Mouse (Mus musculus) embryonic facial prominence, embryonic 10.5 days (tissue): ENCODE data around the gene Sf3b6. TPM values are rescaled to one million over a fixed set of nuclear protein-coding genes. Genes with fewer than 3 reads are reported as not detected.
A peak's percentile ranks its signal among the peaks of the same experiment; 100 is the strongest.

ENCODE experiments used
- DNase-seq: peaks from one replicate; pipeline ENCODE4 v3.0.0-alpha.2; 2017; ENCODE audit warnings: low spot score
- H3K27ac ChIP-seq: fragments of 300-500 bp; sonication (generic); replicated peaks from 2 replicates; pipeline ENCODE4 v1.5.1; 2016; ENCODE audit warnings: mild to moderate bottlenecking
- H3K27me3 ChIP-seq: fragments of 300-500 bp; sonication (generic); replicated peaks from 2 replicates; pipeline ENCODE4 v1.6.1; 2016; ENCODE audit warnings: low read depth, mild to moderate bottlenecking; ENCODE audit not compliant: poor library complexity, severe bottlenecking
- H3K36me3 ChIP-seq: fragments of 300-500 bp; sonication (generic); replicated peaks from 2 replicates; pipeline ENCODE4 v1.6.1; 2016; ENCODE audit warnings: mild to moderate bottlenecking, moderate library complexity
- H3K4me1 ChIP-seq: fragments of 300-500 bp; sonication (generic); 2 replicates; pipeline ENCODE4 v1.6.1; 2016
- H3K4me3 ChIP-seq: fragments of 300-500 bp; sonication (generic); 2 replicates; pipeline ENCODE4 v1.5.1; 2016; ENCODE audit warnings: mild to moderate bottlenecking, moderate library complexity
- H3K9me3 ChIP-seq: fragments of 300-500 bp; sonication (generic); 2 replicates; pipeline ENCODE4 v1.6.1; 2016; ENCODE audit warnings: mild to moderate bottlenecking
- WGBS: fragments of 180-500 bp; shearing (Covaris S2); methylation state at CpG from one replicate; pipeline ENCODE4 v1.1.7; 2016; 5-methylcytosine and 5-hydroxymethylcytosine counted together
- polyA plus RNA-seq: library from polyadenylated mRNA; unstranded; fragments of >200 nt; fragmentation: Nextera tagmentation; extraction: Ambion mirVana; gene quantifications from 2 replicates; pipeline ENCODE4 v1.2.1, GENCODE M21; 2016

The Sf3b6 gene
- polyA plus RNA-seq, 1 experiment from 2014 or later, result 299 TPM

DNA sequence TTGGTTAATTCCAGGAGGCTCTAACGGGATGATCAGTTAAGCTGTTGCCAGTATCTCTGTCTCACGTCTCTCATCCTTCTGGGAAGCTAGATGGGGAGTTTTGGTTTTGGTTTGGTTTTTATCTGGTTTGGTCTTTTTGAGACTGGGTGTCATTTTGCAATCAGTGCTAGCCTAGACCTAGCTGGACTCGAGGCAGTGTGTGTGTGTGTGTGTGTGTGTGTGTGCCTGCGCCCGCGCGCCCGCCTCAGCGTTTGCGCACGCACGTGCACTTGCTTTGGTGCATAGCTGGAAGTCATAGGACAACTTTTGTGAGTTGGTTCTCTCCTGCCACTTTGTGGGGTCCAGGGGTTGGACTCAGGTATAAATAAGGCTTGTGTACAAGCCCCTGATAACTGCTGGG is 26.4 kb downstream of the Sf3b6 start:
- DNase-seq, result peak; percentile 70
- H3K27ac ChIP-seq, result peak overlapping the region; percentile 82; the same call in 1 of the 2 replicates
- under 1% methylated on average over 12 of the region's 12 CpGs for WGBS
- H3K4me3 ChIP-seq, result peak overlapping the region; percentile 79
- H3K27me3 ChIP-seq, result peaks cover 31% of the 10 kb centered on the region
- peaks cover 29% of the 10 kb centered on the region for H3K4me1 ChIP-seq
- H3K9me3 ChIP-seq, result no peaks in the 10 kb centered on the region
- H3K36me3 ChIP-seq, result peaks cover 10% of the 10 kb centered on the region; the same call in 1 of the 2 replicates

DNA sequence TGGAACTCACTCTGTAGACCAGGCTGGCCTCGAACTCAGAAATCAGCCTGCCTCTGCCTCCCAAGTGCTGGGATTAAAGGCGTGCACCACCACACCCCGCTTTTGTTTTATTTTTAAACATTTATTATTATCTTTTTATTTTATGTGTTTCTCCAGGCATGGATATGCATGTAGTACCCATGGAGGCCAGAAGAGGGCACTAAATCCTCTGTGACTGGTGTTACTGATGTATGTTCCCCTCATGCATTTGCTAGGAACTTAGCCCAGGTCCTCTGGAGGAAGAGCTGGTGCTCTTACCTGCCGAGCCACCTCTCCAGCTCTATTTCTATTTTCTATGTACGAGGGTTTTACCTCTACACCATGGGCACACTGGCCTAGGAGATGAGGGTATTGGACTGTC is 38.8 kb downstream of the Sf3b6 start:
- Histone ChIP-seq H3K9me3 (no peaks in the 10 kb centered on the region), H3K4me1 (peaks cover 6% of the 10 kb centered on the region), H3K27me3 (no peaks in the 10 kb centered on the region), H3K36me3 (peaks cover 64% of the 10 kb centered on the region), H3K27ac (no peak overlapping the region), H3K4me3 (no peak overlapping the region)
- 95% methylated on average over 5 of the region's 5 CpGs for WGBS
- no peak for DNase-seq

DNA sequence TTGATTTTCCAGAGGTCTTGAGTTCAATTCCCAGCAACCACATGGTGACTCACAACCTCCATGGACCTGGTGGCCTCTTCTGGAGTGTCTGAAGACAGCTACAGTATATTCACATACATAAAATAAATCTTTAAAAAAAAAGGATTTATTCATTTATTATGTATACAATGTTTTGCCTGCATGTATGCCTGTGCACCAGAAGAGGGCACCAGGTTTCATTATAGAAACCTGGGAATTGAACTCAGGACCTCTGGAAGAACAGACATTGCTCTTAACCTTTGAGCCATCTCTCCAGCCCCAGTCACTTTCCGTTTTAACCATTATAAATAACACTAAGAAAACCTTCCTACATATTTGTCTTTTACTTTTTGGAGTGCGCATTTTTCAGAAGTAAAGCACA is 39.5 kb downstream of the Sf3b6 start:
- Histone ChIP-seq H3K27ac (no peak overlapping the region), H3K4me1 (peaks cover 6% of the 10 kb centered on the region), H3K9me3 (no peaks in the 10 kb centered on the region), H3K36me3 (peaks cover 58% of the 10 kb centered on the region), H3K4me3 (no peak overlapping the region), H3K27me3 (no peaks in the 10 kb centered on the region)
- WGBS, result 96% methylated on average over 2 of the region's 2 CpGs
- DNase-seq, result no peak

DNA sequence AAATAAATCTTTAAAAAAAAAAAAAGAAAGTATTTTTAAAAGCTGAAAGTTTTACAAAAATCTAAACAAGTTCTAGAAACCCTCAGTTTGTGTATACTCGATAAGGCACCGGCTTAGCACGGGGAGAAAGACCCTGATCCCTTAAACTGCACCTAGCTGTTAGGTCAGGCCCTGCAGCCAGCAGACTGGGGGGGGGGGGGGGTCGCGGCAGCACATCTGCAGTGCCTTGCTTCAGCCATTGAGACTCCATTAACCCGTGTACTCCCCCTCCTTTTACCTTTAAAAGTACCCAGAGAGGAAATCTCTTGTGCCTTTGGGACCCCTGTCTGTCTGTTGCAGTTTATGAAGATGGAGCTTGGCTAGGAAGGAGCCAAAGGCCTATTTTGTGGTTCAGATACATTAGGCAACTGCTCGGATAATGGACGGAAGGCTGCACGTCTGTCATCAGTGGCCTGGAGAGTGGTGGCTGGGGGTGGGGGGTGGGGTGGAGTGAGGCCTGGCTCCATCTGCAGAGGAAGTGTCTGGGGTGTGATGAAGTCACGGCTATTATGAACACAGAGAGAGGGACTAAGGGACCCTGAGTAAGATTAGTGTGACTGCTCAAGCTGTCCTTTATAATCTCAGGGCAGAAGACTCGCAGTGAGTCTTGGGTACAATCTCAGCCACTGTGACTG is 42.0 kb downstream of the Sf3b6 start:
- peaks cover 14% of the 10 kb centered on the region for H3K4me1 ChIP-seq
- H3K9me3 ChIP-seq, result 0 out of 2 replicates have a peak, but pooled peaks cover 3% of the 10 kb centered on the region
- 50% methylated on average over 11 of the region's 11 CpGs for WGBS
- H3K4me3 ChIP-seq, result no peak overlapping the region
- peak overlapping the region; percentile 59 for H3K27ac ChIP-seq
- peak; percentile 35 for DNase-seq
- H3K27me3 ChIP-seq, result no peaks in the 10 kb centered on the region
- peaks cover 36% of the 10 kb centered on the region for H3K36me3 ChIP-seq

DNA sequence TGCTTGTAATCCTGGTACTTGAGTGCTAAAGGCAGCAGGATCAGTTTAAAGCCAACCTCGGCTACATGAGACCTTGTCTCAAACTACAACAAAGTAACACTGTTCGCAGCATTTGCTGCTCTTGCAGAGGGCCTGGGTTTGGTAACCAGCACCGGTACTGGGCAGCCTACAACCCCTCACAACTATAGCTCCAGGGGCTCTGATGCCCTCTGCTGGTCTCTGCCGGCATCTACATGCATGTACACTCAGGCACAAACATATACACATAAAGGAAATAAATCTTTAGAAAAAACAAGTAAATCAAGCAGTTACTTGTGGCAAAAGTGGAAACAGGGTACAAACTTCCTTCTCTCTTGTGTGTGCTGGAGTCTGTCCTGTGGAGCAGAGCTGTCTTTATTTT is 45.3 kb downstream of the Sf3b6 start:
- H3K4me3 ChIP-seq, result no peak overlapping the region
- H3K36me3 ChIP-seq, result peaks cover 7% of the 10 kb centered on the region
- DNase-seq, result peak; percentile 14
- 0 out of 2 replicates have a peak, but pooled peaks cover 3% of the 10 kb centered on the region for H3K9me3 ChIP-seq
- WGBS, result 87% methylated on average over 4 of the region's 4 CpGs
- H3K27me3 ChIP-seq, result no peaks in the 10 kb centered on the region
- H3K4me1 ChIP-seq, result peaks cover 19% of the 10 kb centered on the region
- no peak overlapping the region for H3K27ac ChIP-seq

DNA sequence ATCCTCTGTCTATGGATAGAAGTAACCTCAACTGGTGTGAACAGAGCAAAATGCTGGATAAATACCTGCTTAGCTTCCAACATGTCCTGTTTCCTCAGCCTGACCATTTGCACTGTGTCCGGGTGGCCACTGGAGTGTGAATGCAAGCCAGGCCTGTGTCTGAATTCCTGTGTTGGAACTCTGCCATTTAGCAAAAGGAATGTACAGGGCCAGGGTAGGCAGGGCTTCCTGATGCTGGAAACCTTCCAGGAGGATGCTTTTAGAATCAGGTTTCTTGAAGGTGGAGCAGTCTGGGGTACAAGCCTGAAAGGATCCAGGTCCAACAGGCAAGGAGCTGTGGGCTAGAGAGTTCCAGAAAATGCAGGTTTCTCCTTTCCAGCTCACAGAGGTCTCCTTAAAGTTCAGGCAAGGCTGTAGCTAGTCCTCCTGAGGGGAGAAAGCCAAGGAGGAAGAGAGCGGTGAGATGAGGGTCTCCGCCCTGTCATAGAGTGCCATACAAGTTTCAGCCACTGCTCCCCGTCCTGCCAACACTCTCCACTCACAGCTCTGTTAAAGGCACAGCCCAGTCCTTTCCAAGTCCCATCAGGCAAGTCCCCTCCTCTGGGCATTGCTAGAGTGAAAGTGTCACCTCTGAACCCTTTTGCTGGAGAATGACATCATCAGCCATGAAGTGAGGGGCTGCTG is 46.5 kb downstream of the Sf3b6 start:
- Histone ChIP-seq H3K9me3 (0 out of 2 replicates have a peak, but pooled peaks cover 3% of the 10 kb centered on the region), H3K4me1 (peaks cover 24% of the 10 kb centered on the region), H3K27ac (no peak overlapping the region; the same call in 1 of the 2 replicates), H3K36me3 (0 out of 2 replicates have a peak, but pooled peaks cover 2% of the 10 kb centered on the region), H3K4me3 (no peak overlapping the region), H3K27me3 (no peaks in the 10 kb centered on the region)
- 76% methylated on average over 4 of the region's 4 CpGs for WGBS
- peak; percentile 10 for DNase-seq

DNA sequence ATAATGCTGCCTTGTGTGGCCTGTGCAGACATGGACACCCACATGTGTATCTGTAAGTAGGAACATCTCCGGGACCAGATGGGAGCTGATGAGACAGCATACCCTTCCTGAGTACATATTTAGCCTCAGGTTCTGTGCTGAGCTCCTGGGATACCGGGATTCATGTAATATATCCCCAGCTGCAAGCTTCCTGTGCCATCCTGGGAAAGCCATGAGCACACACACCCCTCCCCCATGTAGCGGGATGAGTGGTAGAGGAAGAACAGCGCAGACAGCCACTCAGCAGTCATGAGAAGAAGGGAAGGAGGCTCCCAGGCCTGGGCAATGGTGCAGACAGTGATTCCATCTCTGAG is 47.0 kb downstream of the Sf3b6 start:
- H3K27ac ChIP-seq, result no peak overlapping the region
- peaks cover 22% of the 10 kb centered on the region for H3K4me1 ChIP-seq
- 73% methylated on average over 4 of the region's 4 CpGs for WGBS
- DNase-seq, result peak; percentile 11
- 0 out of 2 replicates have a peak, but pooled peaks cover 2% of the 10 kb centered on the region for H3K36me3 ChIP-seq
- no peaks in the 10 kb centered on the region for H3K27me3 ChIP-seq
- 0 out of 2 replicates have a peak, but pooled peaks cover 3% of the 10 kb centered on the region for H3K9me3 ChIP-seq
- H3K4me3 ChIP-seq, result no peak overlapping the region

DNA sequence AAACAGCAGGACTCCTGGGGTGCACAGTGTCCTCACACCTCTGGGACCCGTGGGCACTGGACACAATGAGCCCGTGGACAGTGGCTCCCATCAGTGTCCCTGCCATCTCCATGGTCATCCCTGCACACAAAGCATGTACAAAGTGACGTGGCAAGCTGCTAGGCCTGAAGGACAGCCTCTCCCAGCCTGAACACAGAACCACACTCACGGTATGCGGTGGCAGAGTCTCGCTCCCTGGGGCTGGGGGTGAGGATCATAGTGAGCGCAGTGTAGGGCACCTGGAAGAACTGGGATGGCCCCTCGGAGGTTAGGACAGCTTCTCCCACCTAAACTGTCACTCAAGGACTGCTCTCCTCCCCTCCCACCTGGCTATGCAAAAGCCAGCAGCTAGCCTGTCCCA is 51.6 kb downstream of the Sf3b6 start:
- DNase-seq, result no peak
- H3K27ac ChIP-seq, result no peak overlapping the region
- H3K9me3 ChIP-seq, result no peaks in the 10 kb centered on the region
- H3K27me3 ChIP-seq, result peaks cover 18% of the 10 kb centered on the region
- 81% methylated on average over 8 of the region's 8 CpGs for WGBS
- H3K36me3 ChIP-seq, result no peaks in the 10 kb centered on the region
- peaks cover 18% of the 10 kb centered on the region for H3K4me1 ChIP-seq
- no peak overlapping the region for H3K4me3 ChIP-seq

DNA sequence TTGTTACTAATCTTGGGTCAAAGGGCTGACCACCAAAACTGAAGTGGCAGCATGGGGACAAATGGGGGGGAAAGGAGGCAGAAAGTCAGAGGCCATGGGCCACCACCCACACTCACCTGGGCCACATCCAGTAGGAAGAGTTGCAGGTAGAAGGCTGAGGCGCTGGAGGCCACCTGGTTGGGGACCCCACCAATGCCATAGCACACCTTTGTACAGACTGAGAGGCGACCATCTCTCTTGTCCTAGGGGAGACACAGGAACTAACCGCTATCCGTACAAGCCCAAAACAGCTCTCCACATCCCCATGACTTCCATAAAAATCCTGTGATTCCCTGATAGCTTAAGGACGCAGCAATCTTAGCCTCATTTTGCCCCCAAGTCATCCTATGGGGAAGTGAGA is 53.9 kb downstream of the Sf3b6 start:
- no peaks in the 10 kb centered on the region for H3K9me3 ChIP-seq
- H3K4me3 ChIP-seq, result no peak overlapping the region
- no peak for DNase-seq
- 88% methylated on average over 5 of the region's 5 CpGs for WGBS
- no peaks in the 10 kb centered on the region for H3K36me3 ChIP-seq
- no peak overlapping the region for H3K27ac ChIP-seq
- peaks cover 19% of the 10 kb centered on the region for H3K4me1 ChIP-seq
- peaks cover 21% of the 10 kb centered on the region for H3K27me3 ChIP-seq

DNA sequence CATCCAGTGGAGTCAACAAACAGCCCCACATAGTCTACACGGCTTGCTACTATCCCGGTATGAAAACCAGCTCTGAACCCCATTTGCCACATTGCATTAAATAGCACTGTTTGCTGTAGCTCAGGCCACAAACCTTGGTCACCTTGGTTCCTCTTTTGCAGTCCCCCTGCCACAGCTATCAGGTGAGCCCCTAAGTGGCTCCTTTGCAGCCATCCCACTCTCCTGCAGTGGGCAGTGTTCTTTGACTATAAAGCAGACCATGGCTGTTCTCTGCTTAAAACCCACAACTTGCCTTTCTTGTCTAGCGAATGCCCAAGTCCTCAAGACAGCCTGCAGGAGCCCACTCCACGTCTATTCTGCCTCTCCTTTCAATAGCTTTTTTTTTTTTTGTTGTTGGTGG is 54.9 kb downstream of the Sf3b6 start:
- H3K36me3 ChIP-seq, result no peaks in the 10 kb centered on the region
- H3K9me3 ChIP-seq, result no peaks in the 10 kb centered on the region
- peaks cover 19% of the 10 kb centered on the region for H3K4me1 ChIP-seq
- no peak overlapping the region for H3K27ac ChIP-seq
- H3K4me3 ChIP-seq, result no peak overlapping the region
- peaks cover 21% of the 10 kb centered on the region for H3K27me3 ChIP-seq
- DNase-seq, result no peak
- 67% methylated on average over 4 of the region's 4 CpGs for WGBS

DNA sequence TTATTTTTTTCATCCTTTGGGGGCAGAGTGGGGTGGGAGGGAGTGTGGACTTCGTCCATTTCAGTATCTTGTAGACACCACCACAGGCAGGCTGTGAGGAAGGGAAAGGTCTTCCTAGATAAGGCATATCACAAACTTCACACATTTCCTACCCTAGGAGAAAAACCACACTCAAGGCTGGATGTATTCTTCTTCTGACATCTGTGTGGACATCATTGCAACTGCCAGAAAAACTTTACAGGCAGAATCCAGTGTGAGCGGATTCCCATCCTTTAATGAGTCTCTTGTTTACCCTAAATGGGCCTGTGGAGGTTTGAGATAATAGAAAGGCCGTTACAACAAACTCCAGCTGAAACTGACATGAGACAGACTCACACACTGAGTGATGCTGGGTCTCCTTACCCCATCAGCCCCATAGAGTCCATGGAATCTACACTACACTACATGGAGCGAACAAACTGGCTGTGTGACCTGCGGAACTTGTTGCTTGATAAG is 55.7 kb downstream of the Sf3b6 start:
- no peak for DNase-seq
- no peak overlapping the region for H3K4me3 ChIP-seq
- WGBS, result 83% methylated on average over 5 of the region's 5 CpGs
- peaks cover 21% of the 10 kb centered on the region for H3K27me3 ChIP-seq
- no peak overlapping the region for H3K27ac ChIP-seq
- peaks cover 13% of the 10 kb centered on the region for H3K4me1 ChIP-seq
- no peaks in the 10 kb centered on the region for H3K36me3 ChIP-seq
- no peaks in the 10 kb centered on the region for H3K9me3 ChIP-seq

DNA sequence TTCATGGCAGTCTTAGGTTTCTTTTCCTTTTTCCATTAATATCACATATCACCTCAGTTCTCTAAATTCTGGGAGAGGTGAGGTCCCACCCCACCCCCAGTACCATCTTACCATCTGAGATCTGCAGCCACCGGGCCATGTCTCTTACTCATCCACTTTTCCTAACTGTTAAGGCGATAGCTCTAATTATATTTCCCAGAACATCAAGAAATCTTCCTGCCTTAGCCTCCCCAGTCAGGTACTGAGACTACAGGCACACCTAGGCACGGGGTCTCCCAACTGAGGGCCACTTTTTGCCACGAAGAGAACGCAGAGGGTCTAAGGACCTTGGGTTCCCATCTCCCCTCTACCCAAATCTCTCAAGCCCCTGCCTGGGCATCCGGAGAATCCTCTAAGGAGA is 56.2 kb downstream of the Sf3b6 start:
- peaks cover 11% of the 10 kb centered on the region for H3K4me1 ChIP-seq
- 72% methylated on average over 6 of the region's 6 CpGs for WGBS
- peaks cover 4% of the 10 kb centered on the region; the same call in 1 of the 2 replicates for H3K36me3 ChIP-seq
- peak overlapping the region; percentile 74 for H3K27ac ChIP-seq
- H3K4me3 ChIP-seq, result peak overlapping the region; percentile 58
- DNase-seq, result no peak
- H3K27me3 ChIP-seq, result peaks cover 21% of the 10 kb centered on the region
- H3K9me3 ChIP-seq, result no peaks in the 10 kb centered on the region
